Mouse (Mus musculus) embryo, embryonic 9.5 days (tissue): Measurements from ENCODE around the gene Eme2.
A peak's percentile ranks its signal among the peaks of the same experiment; 100 is the strongest.
"Not testable (repeated sequence)": the region's sequence is repeated elsewhere in the genome, so short reads cannot be mapped to it uniquely, and the experiment has no call there.

Source experiments
- DNase-seq: peaks from one replicate; pipeline ENCODE4 v3.0.0-alpha.2; 2017; ENCODE audit errors: extremely low spot score

Eme2 gene

GRCm38 (mm10) chr17:24894995-24895547 is at the start of gene Eme2, which contains the start of gene Mrps34:
TSS of gene Eme2 (minus strand) at chr17:24895087.
TSS of gene Mrps34 (plus strand) at chr17:24895116.
- peak; percentile 85 for DNase-seq

- DNase-seq: not testable (repeated sequence)
Measured at GRCm38 (mm10) chr17:24943589-24943988, 48.7 kb upstream of the Eme2 start.

GRCm38 (mm10) chr17:24943036-24943435 is 48.1 kb upstream of the Eme2 start:
- DNase-seq: no peak

GRCm38 (mm10) chr17:24942453-24942852 is 47.6 kb upstream of the Eme2 start:
- peak; percentile 13 for DNase-seq

- no peak for DNase-seq
Measured at GRCm38 (mm10) chr17:24937266-24937665, 42.4 kb upstream of the Eme2 start.

GRCm38 (mm10) chr17:24936259-24937237 is 41.7 kb upstream of the Eme2 start, which contains the start of gene Mapk8ip3:
TSS of gene Mapk8ip3 (minus strand) at chr17:24936977.
- peak; percentile 91 for DNase-seq

- no peak for DNase-seq
Measured at GRCm38 (mm10) chr17:24935666-24936065, 40.8 kb upstream of the Eme2 start.

GRCm38 (mm10) chr17:24934926-24935325 is 40.0 kb upstream of the Eme2 start:
- DNase-seq: no peak

GRCm38 (mm10) chr17:24933163-24933562 is 38.3 kb upstream of the Eme2 start:
- no peak for DNase-seq

GRCm38 (mm10) chr17:24932431-24932830 is 37.5 kb upstream of the Eme2 start:
- no peak for DNase-seq

GRCm38 (mm10) chr17:24929506-24929905 is 34.6 kb upstream of the Eme2 start:
- no peak for DNase-seq

- DNase-seq: no peak
Measured at GRCm38 (mm10) chr17:24923246-24923645, 28.4 kb upstream of the Eme2 start.

GRCm38 (mm10) chr17:24913984-24914383 is 19.1 kb upstream of the Eme2 start:
- DNase-seq: no peak

GRCm38 (mm10) chr17:24907591-24907990 is 12.7 kb upstream of the Eme2 start:
- DNase-seq: no peak

GRCm38 (mm10) chr17:24903767-24904166 is 8.9 kb upstream of the Eme2 start:
- no peak for DNase-seq

- no peak for DNase-seq
Measured at GRCm38 (mm10) chr17:24902671-24903474, 8.0 kb upstream of the Eme2 start.

GRCm38 (mm10) chr17:24902124-24902523 is 7.2 kb upstream of the Eme2 start:
- DNase-seq: no peak

GRCm38 (mm10) chr17:24900014-24900413 is 5.1 kb upstream of the Eme2 start:
- no peak for DNase-seq

GRCm38 (mm10) chr17:24899153-24899552 is 4.3 kb upstream of the Eme2 start:
- no peak for DNase-seq

- no peak for DNase-seq
Measured at GRCm38 (mm10) chr17:24898041-24898854, 3.4 kb upstream of the Eme2 start.

GRCm38 (mm10) chr17:24897600-24897999 is 2.7 kb upstream of the Eme2 start:
- no peak for DNase-seq
